Mouse (Mus musculus): ENCODE measurements around the gene Mast2.

- TF ChIP-seq POLR2A (IDR thresholded peaks at IDR 0.05; ENCODE audit: borderline replicate concordance, control insufficient read depth, low read depth, low read length) (no peak), CTCF (IDR thresholded peaks at IDR 0.05; ENCODE audit: control insufficient read depth, insufficient read depth, low read length) (no peak)
These were observed 41.8 kb downstream of the Mast2 start for GRCm38 (mm10) chr4:116422186-116422585.

Measured in bone marrow, adult 2 months (tissue).